Mouse (Mus musculus): ENCODE measurements around the gene Igf1.

DNA sequence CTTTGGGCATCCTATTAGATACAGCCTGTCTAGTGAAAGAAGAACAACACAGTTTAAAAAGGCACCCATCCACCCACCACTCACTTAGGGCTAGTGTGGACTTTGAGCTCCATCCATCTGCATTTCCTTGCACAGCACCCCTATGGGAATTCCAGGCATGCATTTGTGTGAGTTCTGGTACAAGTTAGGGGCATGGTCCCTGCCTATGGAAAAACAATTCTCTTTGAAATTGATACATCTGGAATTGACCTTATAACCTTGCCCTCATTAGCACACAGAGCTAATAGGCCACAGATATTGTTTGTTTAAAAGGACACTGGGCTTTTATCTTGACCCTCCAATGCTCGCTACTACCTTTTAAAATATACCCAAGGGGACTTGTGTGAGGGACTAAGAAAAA lies 11.6 kb downstream of the Igf1 start:
- TF ChIP-seq CTCF (IDR thresholded peaks at IDR 0.05; ENCODE audit: low read depth) (no peak), EP300 (IDR thresholded peaks at IDR 0.05; ENCODE audit: low read depth) (no peak)

Measured in heart, postnatal 0 days (tissue).